Mouse (Mus musculus) frontal cortex, postnatal 14 days (tissue): ENCODE data around the gene Cdc42ep1.
"Not testable (repeated sequence)": the region's sequence is repeated elsewhere in the genome, so short reads cannot be mapped to it uniquely, and the experiment has no call there.

Experiments used
- DNase-seq, 2 experiments: peaks; one replicate each; pipeline ENCODE4 v3.0.0; 2022; ENCODE audit warnings: low spot score in 2 of 2

The Cdc42ep1 gene

GRCm38 (mm10) chr15:78829636-78830035, 12.8 kb upstream of the Cdc42ep1 start:
- no peak for DNase-seq

GRCm38 (mm10) chr15:78830742-78831719, 11.4 kb upstream of the Cdc42ep1 start:
- DNase-seq: no peak

- DNase-seq: no peak
Observed at GRCm38 (mm10) chr15:78831720-78832657, 10.4 kb upstream of the Cdc42ep1 start.

GRCm38 (mm10) chr15:78832701-78833123, 9.7 kb upstream of the Cdc42ep1 start:
- DNase-seq: peak; percentile 43 to 71

- no peak for DNase-seq
Observed at GRCm38 (mm10) chr15:78833582-78833981, 8.8 kb upstream of the Cdc42ep1 start.

- DNase-seq: no peak
Observed at GRCm38 (mm10) chr15:78834233-78835005, 8.0 kb upstream of the Cdc42ep1 start.

- no peak for DNase-seq
Observed at GRCm38 (mm10) chr15:78835200-78836085, 7.0 kb upstream of the Cdc42ep1 start.

GRCm38 (mm10) chr15:78836086-78836621, 6.3 kb upstream of the Cdc42ep1 start:
- DNase-seq: no peak

- no peak for DNase-seq
Observed at GRCm38 (mm10) chr15:78839744-78840143, 2.7 kb upstream of the Cdc42ep1 start.

- no peak for DNase-seq
Observed at GRCm38 (mm10) chr15:78840241-78840640, 2.2 kb upstream of the Cdc42ep1 start.

- DNase-seq: no peak
Observed at GRCm38 (mm10) chr15:78840751-78841150, 1.7 kb upstream of the Cdc42ep1 start.

- no peak for DNase-seq
Observed at GRCm38 (mm10) chr15:78841161-78841790, 1.1 kb upstream of the Cdc42ep1 start.

GRCm38 (mm10) chr15:78843581-78844469, 1.4 kb downstream of the Cdc42ep1 start:
- no peak for DNase-seq

GRCm38 (mm10) chr15:78844791-78845190, 2.4 kb downstream of the Cdc42ep1 start:
- DNase-seq: no peak

GRCm38 (mm10) chr15:78845321-78845720, 2.9 kb downstream of the Cdc42ep1 start:
- DNase-seq: no peak

- no peak for DNase-seq
Observed at GRCm38 (mm10) chr15:78845867-78846266, 3.4 kb downstream of the Cdc42ep1 start.

- DNase-seq: no peak
Observed at GRCm38 (mm10) chr15:78846352-78846751, 3.9 kb downstream of the Cdc42ep1 start.

GRCm38 (mm10) chr15:78846805-78847204, 4.4 kb downstream of the Cdc42ep1 start:
- DNase-seq: not testable (repeated sequence)

GRCm38 (mm10) chr15:78848467-78848866, 6.0 kb downstream of the Cdc42ep1 start:
- peak; percentile 49 to 63 for DNase-seq
